Mouse (Mus musculus): ENCODE data around the gene Trim40. TPM values are rescaled to one million over a fixed set of nuclear protein-coding genes. Genes with fewer than 3 reads are reported as not detected.

The Trim40 gene
- polyA plus RNA-seq, 1 experiment, result 0.13 TPM

DNA sequence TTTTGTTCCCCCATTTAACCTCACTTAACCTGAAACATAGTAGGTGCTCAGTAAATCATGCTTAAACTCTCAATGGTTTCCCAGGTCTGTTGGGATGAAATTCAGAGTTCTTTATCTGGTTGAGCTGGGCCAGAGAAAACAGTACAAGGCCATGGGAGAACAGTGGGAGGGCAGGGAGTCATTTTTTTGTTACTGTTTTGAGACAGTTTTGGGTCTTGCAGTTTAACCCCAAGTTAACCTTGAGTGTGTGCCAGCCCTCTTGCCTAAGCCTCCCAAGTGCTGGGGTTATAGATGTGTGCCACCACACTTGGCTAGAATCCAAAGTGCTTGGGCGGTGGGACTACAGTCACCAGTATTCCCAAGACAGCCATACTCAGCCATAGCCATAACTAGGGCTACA lies 45.2 kb downstream of the Trim40 start:
- Histone ChIP-seq H3K4me3 (ENCODE audit: insufficient read depth, low read depth, low read length) (no peak overlapping the region), H3K36me3 (ENCODE audit: control insufficient read depth, insufficient read depth, low read length) (no peaks in the 10 kb centered on the region), H3K27ac (ENCODE audit: insufficient read depth, low read depth, low read length) (no peak overlapping the region), H3K4me1 (ENCODE audit: control insufficient read depth, insufficient read depth, low read length) (peaks cover 10% of the 10 kb centered on the region; the same call in 1 of the 2 replicates), H3K27me3 (replicated peaks; ENCODE audit: control insufficient read depth, insufficient read depth, low read length) (no peaks in the 10 kb centered on the region)
- DNase-seq, result peak; percentile 19
- no peak for TF ChIP-seq POLR2A (IDR thresholded peaks at IDR 0.05; ENCODE audit: low read depth, low read length)
- TF ChIP-seq CTCF (conservative IDR thresholded peaks at IDR 0.05; ENCODE audit: insufficient read depth, insufficient read length, low read depth, low read length), result no peak
- 43% methylated on average over 1 of the region's 1 CpGs for WGBS

DNA sequence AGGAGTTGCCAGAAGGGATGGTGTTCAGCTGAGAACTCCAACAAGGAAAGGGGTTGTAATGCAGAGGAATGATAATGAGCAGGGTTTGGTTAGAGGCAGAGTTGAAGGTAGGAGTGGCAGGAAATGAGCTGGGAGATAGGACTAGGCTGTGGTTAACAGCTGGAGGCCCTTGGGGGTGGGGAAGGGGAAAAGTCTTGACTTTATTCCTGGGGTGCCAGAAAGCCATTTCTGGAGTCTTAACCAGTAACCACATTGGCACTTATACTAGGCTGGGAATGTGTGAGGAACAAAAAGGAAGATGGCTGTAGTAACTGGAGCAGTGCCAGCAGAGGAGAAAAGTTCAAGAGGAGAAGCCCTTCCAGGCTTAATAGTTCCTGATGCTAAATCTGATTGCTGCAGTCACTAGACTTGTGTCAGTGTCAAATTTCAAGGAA lies 45.6 kb downstream of the Trim40 start:
- Histone ChIP-seq H3K4me1 (ENCODE audit: control insufficient read depth, insufficient read depth, low read length) (peaks cover 10% of the 10 kb centered on the region; the same call in 1 of the 2 replicates), H3K36me3 (ENCODE audit: control insufficient read depth, insufficient read depth, low read length) (no peaks in the 10 kb centered on the region), H3K27ac (ENCODE audit: insufficient read depth, low read depth, low read length) (no peak overlapping the region), H3K4me3 (ENCODE audit: insufficient read depth, low read depth, low read length) (no peak overlapping the region), H3K27me3 (replicated peaks; ENCODE audit: control insufficient read depth, insufficient read depth, low read length) (no peaks in the 10 kb centered on the region)
- DNase-seq, result peak; percentile 18
- TF ChIP-seq POLR2A (IDR thresholded peaks at IDR 0.05; ENCODE audit: low read depth, low read length), result no peak
- no peak for TF ChIP-seq CTCF (conservative IDR thresholded peaks at IDR 0.05; ENCODE audit: insufficient read depth, insufficient read length, low read depth, low read length)

DNA sequence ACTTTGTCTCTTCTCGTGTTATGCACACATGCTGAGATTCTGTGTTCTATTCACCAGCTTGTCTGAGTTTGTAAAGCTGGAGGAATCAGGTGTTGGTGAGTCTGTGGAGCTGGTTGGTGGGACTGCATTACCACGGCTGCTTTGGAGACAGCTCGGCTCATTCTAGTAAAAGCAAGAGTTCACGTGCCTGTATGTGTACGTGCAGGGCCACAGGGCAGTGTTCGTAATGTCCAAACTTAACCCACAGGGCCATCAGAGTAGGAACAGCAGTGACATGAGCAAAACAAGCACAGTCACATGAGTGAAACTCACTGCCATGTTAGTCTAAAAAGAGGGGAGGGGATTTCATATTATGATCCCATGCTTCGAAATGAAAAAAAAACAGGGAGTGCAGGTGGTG lies 46.2 kb downstream of the Trim40 start:
- H3K4me1 ChIP-seq (ENCODE audit: control insufficient read depth, insufficient read depth, low read length), result peaks cover 10% of the 10 kb centered on the region; the same call in 1 of the 2 replicates
- TF ChIP-seq CTCF (conservative IDR thresholded peaks at IDR 0.05; ENCODE audit: insufficient read depth, insufficient read length, low read depth, low read length), result no peak

DNA sequence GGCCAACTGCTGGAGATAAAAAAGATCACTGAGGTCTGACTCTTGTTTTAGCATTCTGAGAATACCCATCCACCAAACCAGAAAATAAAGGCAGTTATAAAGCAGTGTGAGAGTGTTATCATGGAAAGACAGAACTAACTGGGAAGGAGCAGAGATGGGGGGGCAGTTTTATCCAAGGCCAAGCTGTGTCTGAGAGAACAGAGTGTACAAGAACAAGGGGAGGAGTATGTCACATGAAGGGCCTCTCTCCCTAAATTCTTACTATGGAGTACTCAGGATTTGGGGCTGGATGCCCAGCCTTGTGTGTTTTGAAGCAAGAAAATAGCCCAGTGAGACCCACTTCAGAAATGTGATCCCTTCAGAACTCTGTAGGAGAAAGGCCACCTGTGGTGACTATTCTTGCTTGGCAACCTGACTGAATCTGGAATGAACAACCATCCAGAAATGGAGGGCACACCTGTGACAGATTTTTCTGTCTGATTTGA lies 48.9 kb downstream of the Trim40 start:
- Histone ChIP-seq H3K4me3 (ENCODE audit: insufficient read depth, low read depth, low read length) (no peak overlapping the region), H3K27me3 (replicated peaks; ENCODE audit: control insufficient read depth, insufficient read depth, low read length) (no peaks in the 10 kb centered on the region), H3K36me3 (ENCODE audit: control insufficient read depth, insufficient read depth, low read length) (no peaks in the 10 kb centered on the region), H3K4me1 (ENCODE audit: control insufficient read depth, insufficient read depth, low read length) (peaks cover 10% of the 10 kb centered on the region; the same call in 1 of the 2 replicates), H3K27ac (ENCODE audit: insufficient read depth, low read depth, low read length) (no peak overlapping the region)
- TF ChIP-seq POLR2A (IDR thresholded peaks at IDR 0.05; ENCODE audit: low read depth, low read length), result no peak
- TF ChIP-seq CTCF (conservative IDR thresholded peaks at IDR 0.05; ENCODE audit: insufficient read depth, insufficient read length, low read depth, low read length), result no peak
- no peak for DNase-seq

More for the DNA sequence above, 46.2 kb downstream of the Trim40 start:
- WGBS, result 80% methylated on average over 7 of the region's 7 CpGs
- Histone ChIP-seq H3K4me3 (ENCODE audit: insufficient read depth, low read depth, low read length) (no peak overlapping the region), H3K27me3 (replicated peaks; ENCODE audit: control insufficient read depth, insufficient read depth, low read length) (no peaks in the 10 kb centered on the region), H3K27ac (ENCODE audit: insufficient read depth, low read depth, low read length) (peak overlapping the region; percentile 3; the same call in 1 of the 2 replicates), H3K36me3 (ENCODE audit: control insufficient read depth, insufficient read depth, low read length) (no peaks in the 10 kb centered on the region)
- no peak for DNase-seq

DNA sequence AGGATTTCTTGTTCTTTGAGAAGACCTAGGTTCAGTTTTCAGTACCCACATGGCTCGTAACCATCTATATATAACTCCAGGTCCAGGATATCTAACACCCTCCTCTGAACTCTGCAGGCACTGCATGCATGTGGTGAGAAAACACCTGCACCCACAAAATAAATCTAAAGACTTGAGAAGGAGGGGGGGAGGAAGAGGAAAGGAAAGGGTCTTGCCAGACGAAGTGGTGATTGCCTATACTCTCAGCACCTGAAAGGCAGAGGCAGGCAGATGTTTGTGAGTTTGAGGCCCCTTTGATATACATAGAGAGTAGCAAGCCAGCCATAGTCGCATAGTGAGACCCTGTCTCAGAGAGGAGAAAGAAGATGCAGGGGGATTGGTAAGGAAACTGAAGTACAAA lies 50.0 kb downstream of the Trim40 start:
- no peak overlapping the region for H3K27ac ChIP-seq (ENCODE audit: insufficient read depth, low read depth, low read length)
- TF ChIP-seq POLR2A (IDR thresholded peaks at IDR 0.05; ENCODE audit: low read depth, low read length), result no peak
- no peak for TF ChIP-seq CTCF (conservative IDR thresholded peaks at IDR 0.05; ENCODE audit: insufficient read depth, insufficient read length, low read depth, low read length)
- DNase-seq, result no peak
- H3K27me3 ChIP-seq (replicated peaks; ENCODE audit: control insufficient read depth, insufficient read depth, low read length), result no peaks in the 10 kb centered on the region
- peaks cover 10% of the 10 kb centered on the region; the same call in 1 of the 2 replicates for H3K4me1 ChIP-seq (ENCODE audit: control insufficient read depth, insufficient read depth, low read length)
- WGBS, result 88% methylated on average over 3 of the region's 3 CpGs
- no peak overlapping the region for H3K4me3 ChIP-seq (ENCODE audit: insufficient read depth, low read depth, low read length)
- H3K36me3 ChIP-seq (ENCODE audit: control insufficient read depth, insufficient read depth, low read length), result no peaks in the 10 kb centered on the region

DNA sequence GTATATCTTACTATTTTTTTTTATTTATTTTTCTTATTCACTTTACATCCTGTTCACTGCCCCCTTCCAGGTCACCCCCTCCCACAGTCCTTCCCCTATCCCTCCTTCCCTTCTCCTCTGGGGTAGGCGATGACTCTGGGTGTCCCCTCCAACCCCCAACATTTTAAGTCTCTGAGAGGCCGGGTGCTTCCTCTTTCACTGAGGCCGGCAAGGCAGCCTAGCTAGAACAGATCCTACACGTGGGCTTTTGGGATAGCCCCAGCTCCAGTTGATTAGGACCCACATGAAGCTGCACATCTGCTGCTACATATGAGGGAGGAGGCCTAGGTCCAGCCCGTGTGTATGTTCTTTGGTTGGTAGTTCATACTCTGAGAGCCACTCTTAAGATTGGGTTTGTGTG lies 50.9 kb downstream of the Trim40 start:
- 85% methylated on average over 5 of the region's 5 CpGs for WGBS
- no peaks in the 10 kb centered on the region for H3K27me3 ChIP-seq (replicated peaks; ENCODE audit: control insufficient read depth, insufficient read depth, low read length)
- no peak overlapping the region for H3K4me3 ChIP-seq (ENCODE audit: insufficient read depth, low read depth, low read length)
- H3K27ac ChIP-seq (ENCODE audit: insufficient read depth, low read depth, low read length), result no peak overlapping the region
- H3K36me3 ChIP-seq (ENCODE audit: control insufficient read depth, insufficient read depth, low read length), result no peaks in the 10 kb centered on the region
- TF ChIP-seq CTCF (conservative IDR thresholded peaks at IDR 0.05; ENCODE audit: insufficient read depth, insufficient read length, low read depth, low read length) (no peak), POLR2A (IDR thresholded peaks at IDR 0.05; ENCODE audit: low read depth, low read length) (no peak)
- no peak for DNase-seq
- peaks cover 4% of the 10 kb centered on the region; the same call in 1 of the 2 replicates for H3K4me1 ChIP-seq (ENCODE audit: control insufficient read depth, insufficient read depth, low read length)

DNA sequence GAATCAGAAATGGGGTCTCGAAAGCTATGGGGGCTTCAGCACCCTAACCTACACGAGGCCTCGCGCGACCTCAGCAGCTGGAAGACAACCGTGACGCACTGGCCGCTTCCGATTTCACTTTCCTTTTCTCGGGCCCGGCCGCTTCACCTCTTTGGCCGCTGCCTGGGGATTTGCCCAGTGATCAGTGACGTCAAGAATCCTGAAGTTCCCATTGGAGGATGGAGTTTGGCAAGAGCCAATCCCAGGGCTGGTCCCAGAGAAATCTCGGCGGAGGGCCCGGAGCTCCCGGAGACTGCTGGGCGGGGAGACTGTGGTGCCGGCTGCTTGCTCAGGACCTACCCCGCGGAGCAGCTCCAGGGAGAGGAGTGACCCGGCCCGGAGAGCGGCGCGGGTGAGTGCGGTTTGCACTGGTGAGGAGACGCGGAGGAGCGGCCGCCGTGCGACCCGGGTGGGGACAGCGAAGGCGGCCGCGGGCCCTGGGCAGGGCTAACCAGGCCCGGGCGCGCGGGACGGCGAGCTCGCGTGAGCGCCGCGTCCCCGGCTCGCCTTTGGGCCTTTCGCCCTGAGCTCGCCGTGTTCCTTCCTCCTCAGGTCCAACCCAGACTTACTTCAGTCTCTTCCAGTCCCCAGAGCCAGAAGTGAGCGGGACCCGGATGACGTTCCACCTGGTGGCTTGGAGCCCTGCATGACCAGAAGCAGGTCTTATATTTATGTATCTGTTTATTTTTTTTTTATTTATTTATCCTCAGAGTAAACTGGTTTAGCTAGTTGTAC lies 52.9 kb downstream of the Trim40 start, which contains the start of gene Trim26:
Gene Trim26 (plus strand): TSS at position 261 of the 774 bp plus-strand sequence.
- H3K4me1 ChIP-seq (ENCODE audit: control insufficient read depth, insufficient read depth, low read length), result no peaks in the 10 kb centered on the region; the same call in 1 of the 2 replicates
- H3K27ac ChIP-seq (ENCODE audit: insufficient read depth, low read depth, low read length), result peak within 1 kb of the TSS; percentile 76
- peak; percentile 99 for DNase-seq
- TF ChIP-seq CTCF (conservative IDR thresholded peaks at IDR 0.05; ENCODE audit: insufficient read depth, insufficient read length, low read depth, low read length), result 0 out of 2 replicates have a peak, but pooled peaks have one; percentile 1
- peak; percentile 11 for TF ChIP-seq POLR2A (IDR thresholded peaks at IDR 0.05; ENCODE audit: low read depth, low read length)
- peak within 1 kb of the TSS; percentile 62 for H3K4me3 ChIP-seq (ENCODE audit: insufficient read depth, low read depth, low read length)
- 1% methylated on average over 58 of the region's 58 CpGs for WGBS
- H3K27me3 ChIP-seq (replicated peaks; ENCODE audit: control insufficient read depth, insufficient read depth, low read length), result no peaks in the 10 kb centered on the region
- H3K36me3 ChIP-seq (ENCODE audit: control insufficient read depth, insufficient read depth, low read length), result no peaks in the 10 kb centered on the region

Data from kidney, adult 2 months (tissue).